Mouse (Mus musculus) intestine, embryonic 16.5 days (tissue): ENCODE measurements at regions not wholly inside any gene's neighbourhood (a gene's known extent, or its start where the extent isn't known, plus 50 kb on each side); places are given as distances from the start of the nearest gene placed in this dataset.

ENCODE experiments used
- ATAC-seq: fragments of 200-750 bp; cut with Nextera tagmentation; 2 replicates; pipeline ENCODE4 v1.8.0; 2017; ENCODE audit warnings: moderate TSS enrichment, moderate library complexity
- H3K27ac ChIP-seq: fragments of 300-500 bp; sonication (generic); 2 replicates; pipeline ENCODE4 v1.5.1; 2014; ENCODE audit warnings: mild to moderate bottlenecking, low read length
- H3K27me3 ChIP-seq: fragments of 300-500 bp; sonication (generic); replicated peaks from 2 replicates; pipeline ENCODE4 v1.6.1; 2014; ENCODE audit warnings: low read length, control low read depth, mixed read lengths; ENCODE audit not compliant: control insufficient read depth, insufficient read depth
- H3K36me3 ChIP-seq: fragments of 300-500 bp; sonication (generic); 2 replicates; pipeline ENCODE4 v1.6.1; 2014; ENCODE audit warnings: low read length, control low read depth; ENCODE audit not compliant: control insufficient read depth, insufficient read depth
- H3K4me1 ChIP-seq: fragments of 300-500 bp; sonication (generic); 2 replicates; pipeline ENCODE4 v1.6.1; 2014; ENCODE audit warnings: low read length, control low read depth, mixed read lengths; ENCODE audit not compliant: control insufficient read depth, insufficient read depth
- H3K4me2 ChIP-seq: fragments of 300-500 bp; sonication (generic); 2 replicates; pipeline ENCODE4 v1.6.1; 2014; ENCODE audit warnings: low read depth, low read length, control low read depth
- H3K4me3 ChIP-seq: fragments of 300-500 bp; sonication (generic); 2 replicates; pipeline ENCODE4 v1.5.1; 2014; ENCODE audit warnings: mild to moderate bottlenecking, low read length
- H3K9ac ChIP-seq: fragments of 300-500 bp; sonication (generic); 2 replicates; pipeline ENCODE4 v1.6.1; 2014; ENCODE audit warnings: low read depth, low read length
- H3K9me3 ChIP-seq: fragments of 300-500 bp; sonication (generic); 2 replicates; pipeline ENCODE4 v1.6.1; 2016; ENCODE audit warnings: low read length, control low read depth; ENCODE audit not compliant: control insufficient read depth
- WGBS: fragments of 180-500 bp; shearing (Covaris S2); extraction: QIAGEN DNeasy Blood & Tissue Kit; methylation state at CpG from one replicate; pipeline ENCODE4 v1.1.7; 2014; 5-methylcytosine and 5-hydroxymethylcytosine counted together

- Histone ChIP-seq H3K36me3 (no peaks in the 10 kb centered on the region), H3K4me3 (no peak overlapping the region), H3K9me3 (no peaks in the 10 kb centered on the region), H3K4me1 (peaks cover 2% of the 10 kb centered on the region; the same call in 1 of the 2 replicates), H3K4me2 (no peak overlapping the region), H3K27ac (no peak overlapping the region), H3K9ac (no peak overlapping the region), H3K27me3 (no peaks in the 10 kb centered on the region)
- no peak for ATAC-seq
- WGBS, result 35% methylated on average over 9 of the region's 9 CpGs
These were observed 222.8 kb downstream of the 1500009L16Rik start for GRCm38 (mm10) chr10:83945503-83945902.

- Histone ChIP-seq H3K27ac (no peak overlapping the region), H3K27me3 (no peaks in the 10 kb centered on the region), H3K4me1 (peaks cover 2% of the 10 kb centered on the region; the same call in 1 of the 2 replicates), H3K9ac (no peak overlapping the region), H3K4me3 (no peak overlapping the region), H3K4me2 (no peak overlapping the region), H3K9me3 (no peaks in the 10 kb centered on the region), H3K36me3 (no peaks in the 10 kb centered on the region)
- 63% methylated on average over 11 of the region's 11 CpGs for WGBS
- ATAC-seq, result no peak
These were observed 223.8 kb downstream of the 1500009L16Rik start for GRCm38 (mm10) chr10:83946186-83947176.

GRCm38 (mm10) chr10:83957118-83957759 lies 234.6 kb downstream of the 1500009L16Rik start:
- no peak for ATAC-seq
- Histone ChIP-seq H3K4me1 (no peaks in the 10 kb centered on the region), H3K9me3 (no peaks in the 10 kb centered on the region), H3K27ac (no peak overlapping the region), H3K36me3 (no peaks in the 10 kb centered on the region), H3K4me3 (no peak overlapping the region), H3K9ac (no peak overlapping the region), H3K4me2 (no peak overlapping the region), H3K27me3 (no peaks in the 10 kb centered on the region)
- 38% methylated on average over 18 of the region's 18 CpGs for WGBS

- Histone ChIP-seq H3K9me3 (no peaks in the 10 kb centered on the region), H3K27me3 (no peaks in the 10 kb centered on the region), H3K9ac (no peak overlapping the region), H3K4me3 (no peak overlapping the region), H3K4me2 (no peak overlapping the region), H3K4me1 (no peaks in the 10 kb centered on the region), H3K36me3 (no peaks in the 10 kb centered on the region), H3K27ac (no peak overlapping the region)
- ATAC-seq, result no peak
- 84% methylated on average over 3 of the region's 3 CpGs for WGBS
These were observed 235.7 kb downstream of the 1500009L16Rik start for GRCm38 (mm10) chr10:83958397-83958796.

GRCm38 (mm10) chr10:83958826-83959225 lies 236.2 kb downstream of the 1500009L16Rik start:
- no peak overlapping the region for H3K4me2 ChIP-seq
- no peak overlapping the region for H3K27ac ChIP-seq
- no peak overlapping the region for H3K4me3 ChIP-seq
- no peak overlapping the region for H3K9ac ChIP-seq
- no peaks in the 10 kb centered on the region for H3K4me1 ChIP-seq
- no peaks in the 10 kb centered on the region for H3K9me3 ChIP-seq
- no peaks in the 10 kb centered on the region for H3K36me3 ChIP-seq
- no peak for ATAC-seq
- WGBS, result 81% methylated on average over 2 of the region's 2 CpGs
- H3K27me3 ChIP-seq, result no peaks in the 10 kb centered on the region

- 83% methylated on average over 12 of the region's 12 CpGs for WGBS
- no peak overlapping the region for H3K4me2 ChIP-seq
- H3K36me3 ChIP-seq, result no peaks in the 10 kb centered on the region
- no peak overlapping the region for H3K27ac ChIP-seq
- H3K9me3 ChIP-seq, result no peaks in the 10 kb centered on the region
- H3K4me3 ChIP-seq, result no peak overlapping the region
- 0 out of 2 replicates have a peak, but pooled peaks cover 3% of the 10 kb centered on the region for H3K4me1 ChIP-seq
- H3K27me3 ChIP-seq, result no peaks in the 10 kb centered on the region
- no peak overlapping the region for H3K9ac ChIP-seq
- no peak for ATAC-seq
These were observed 240.6 kb downstream of the 1500009L16Rik start for GRCm38 (mm10) chr10:83963232-83963760.

- Histone ChIP-seq H3K4me2 (no peak overlapping the region), H3K27me3 (no peaks in the 10 kb centered on the region), H3K9ac (no peak overlapping the region), H3K4me1 (0 out of 2 replicates have a peak, but pooled peaks cover 3% of the 10 kb centered on the region), H3K36me3 (no peaks in the 10 kb centered on the region), H3K4me3 (no peak overlapping the region), H3K9me3 (no peaks in the 10 kb centered on the region), H3K27ac (no peak overlapping the region)
- WGBS, result 30% methylated on average over 12 of the region's 12 CpGs
- ATAC-seq, result no peak
These were observed 241.3 kb downstream of the 1500009L16Rik start for GRCm38 (mm10) chr10:83963779-83964643.

GRCm38 (mm10) chr10:83964838-83965237 lies 242.2 kb downstream of the 1500009L16Rik start:
- H3K9me3 ChIP-seq, result no peaks in the 10 kb centered on the region
- 0 out of 2 replicates have a peak, but pooled peaks cover 3% of the 10 kb centered on the region for H3K4me1 ChIP-seq
- no peak overlapping the region for H3K27ac ChIP-seq
- no peak for ATAC-seq
- H3K4me2 ChIP-seq, result no peak overlapping the region
- 41% methylated on average over 5 of the region's 5 CpGs for WGBS
- no peaks in the 10 kb centered on the region for H3K27me3 ChIP-seq
- H3K4me3 ChIP-seq, result no peak overlapping the region
- no peak overlapping the region for H3K9ac ChIP-seq
- H3K36me3 ChIP-seq, result no peaks in the 10 kb centered on the region
